Mouse (Mus musculus): ENCODE data around the gene Pi4ka.

The Pi4ka gene

GRCm38 (mm10) chr16:17336089-17336488 is 70.0 kb downstream of the Pi4ka start:
- DNase-seq (ENCODE audit: low spot score in 2 of 2): no peak

GRCm38 (mm10) chr16:17334574-17334973 is 71.5 kb downstream of the Pi4ka start:
- no peak for DNase-seq (ENCODE audit: low spot score in 2 of 2)

- DNase-seq (ENCODE audit: low spot score in 2 of 2): no peak
Measured at GRCm38 (mm10) chr16:17331855-17332254, 74.3 kb downstream of the Pi4ka start.

- DNase-seq (ENCODE audit: low spot score in 2 of 2): no peak
Measured at GRCm38 (mm10) chr16:17331116-17331515, 75.0 kb downstream of the Pi4ka start, which contains the start of gene Serpind1. TSS of gene Serpind1 (plus strand) at chr16:17331371.

- DNase-seq (ENCODE audit: low spot score in 2 of 2): no peak
Measured at GRCm38 (mm10) chr16:17329848-17330570, 76.1 kb downstream of the Pi4ka start.

GRCm38 (mm10) chr16:17326064-17326463 is 80.0 kb downstream of the Pi4ka start:
- DNase-seq (ENCODE audit: low spot score in 2 of 2): no peak

GRCm38 (mm10) chr16:17324745-17325144 is 81.4 kb downstream of the Pi4ka start:
- no peak for DNase-seq (ENCODE audit: low spot score in 2 of 2)

- DNase-seq (ENCODE audit: low spot score in 2 of 2): peak in 1 of 2 experiments; percentile 5
Measured at GRCm38 (mm10) chr16:17321481-17321880, 84.6 kb downstream of the Pi4ka start.

GRCm38 (mm10) chr16:17316554-17316953 is 89.6 kb downstream of the Pi4ka start:
- no peak for DNase-seq (ENCODE audit: low spot score in 2 of 2)

- no peak for DNase-seq (ENCODE audit: low spot score in 2 of 2)
Measured at GRCm38 (mm10) chr16:17312531-17312930, 93.6 kb downstream of the Pi4ka start.

GRCm38 (mm10) chr16:17309036-17309435 is 97.1 kb downstream of the Pi4ka start:
- DNase-seq (ENCODE audit: low spot score in 2 of 2): no peak

GRCm38 (mm10) chr16:17307461-17307860 is 98.7 kb downstream of the Pi4ka start:
- DNase-seq (ENCODE audit: low spot score in 2 of 2): no peak

GRCm38 (mm10) chr16:17303521-17304245 is 102.4 kb downstream of the Pi4ka start:
- no peak for DNase-seq (ENCODE audit: low spot score in 2 of 2)

- DNase-seq (ENCODE audit: low spot score in 2 of 2): no peak
Measured at GRCm38 (mm10) chr16:17300818-17301217, 105.3 kb downstream of the Pi4ka start.

GRCm38 (mm10) chr16:17292751-17293150 is 113.4 kb downstream of the Pi4ka start:
- peak in 1 of 2 experiments; percentile 35 for DNase-seq (ENCODE audit: low spot score in 2 of 2)

GRCm38 (mm10) chr16:17291016-17291415 is 115.1 kb downstream of the Pi4ka start:
- DNase-seq (ENCODE audit: low spot score in 2 of 2): no peak

GRCm38 (mm10) chr16:17287103-17287502 is 119.0 kb downstream of the Pi4ka start:
- DNase-seq (ENCODE audit: low spot score in 2 of 2): no peak

GRCm38 (mm10) chr16:17283151-17283550 is 123.0 kb downstream of the Pi4ka start:
- no peak for DNase-seq (ENCODE audit: low spot score in 2 of 2)

GRCm38 (mm10) chr16:17280471-17280870 is 125.6 kb downstream of the Pi4ka start:
- no peak for DNase-seq (ENCODE audit: low spot score in 2 of 2)

- no peak for DNase-seq (ENCODE audit: low spot score in 2 of 2)
Measured at GRCm38 (mm10) chr16:17277342-17278211, 128.5 kb downstream of the Pi4ka start.

- DNase-seq (ENCODE audit: low spot score in 2 of 2): peak; percentile 89 to 91
Measured at GRCm38 (mm10) chr16:17276164-17277151, 129.7 kb downstream of the Pi4ka start.

Measured in heart, adult 9 months (tissue).